Mouse (Mus musculus) limb, embryonic 15.5 days (tissue): ENCODE data around the gene Gm609. TPM values are rescaled to one million over a fixed set of nuclear protein-coding genes. Genes with fewer than 3 reads are reported as not detected.

Experiments used
- ATAC-seq: fragments of 200-750 bp; cut with Nextera tagmentation; 2 replicates; pipeline ENCODE4 v1.8.0; 2017; ENCODE audit warnings: low read depth, moderate TSS enrichment; ENCODE audit not compliant: insufficient number of reproducible peaks, low FRiP score, low TSS enrichment
- H3K27ac ChIP-seq: fragments of 300-500 bp; sonication (generic); 2 replicates; pipeline ENCODE4 v1.5.1; 2015; ENCODE audit warnings: moderate library complexity, mild to moderate bottlenecking, inconsistent platforms
- H3K27me3 ChIP-seq: fragments of 300-500 bp; sonication (generic); 2 replicates; pipeline ENCODE4 v1.6.1; 2015; ENCODE audit warnings: inconsistent platforms
- H3K36me3 ChIP-seq: fragments of 300-500 bp; sonication (generic); 2 replicates; pipeline ENCODE4 v1.6.1; 2015; ENCODE audit warnings: inconsistent platforms
- H3K4me1 ChIP-seq: fragments of 300-500 bp; sonication (generic); 2 replicates; pipeline ENCODE4 v1.6.1; 2015; ENCODE audit warnings: inconsistent platforms
- H3K4me2 ChIP-seq: fragments of 300-500 bp; sonication (generic); 2 replicates; pipeline ENCODE4 v1.6.1; 2015; ENCODE audit warnings: mild to moderate bottlenecking, inconsistent platforms
- H3K4me3 ChIP-seq: fragments of 300-500 bp; sonication (generic); 2 replicates; pipeline ENCODE4 v1.5.1; 2015; ENCODE audit warnings: mild to moderate bottlenecking, inconsistent platforms
- H3K9ac ChIP-seq: fragments of 300-500 bp; sonication (generic); 2 replicates; pipeline ENCODE4 v1.6.1; 2015; ENCODE audit warnings: inconsistent platforms
- H3K9me3 ChIP-seq: fragments of 300-500 bp; sonication (generic); 2 replicates; pipeline ENCODE4 v1.6.1; 2016; ENCODE audit warnings: inconsistent platforms
- WGBS: fragments of 180-500 bp; shearing (Covaris S2); methylation state at CpG from one replicate; pipeline ENCODE4 v1.1.7; 2015; 5-methylcytosine and 5-hydroxymethylcytosine counted together
- polyA plus RNA-seq: library from polyadenylated mRNA; unstranded; fragments of >200 nt; fragmentation: Nextera tagmentation; extraction: Ambion mirVana; gene quantifications from 2 replicates; pipeline ENCODE4 v1.2.1, GENCODE M21; 2015

The Gm609 gene
- polyA plus RNA-seq, 1 experiment from 2014 or later = not detected

DNA sequence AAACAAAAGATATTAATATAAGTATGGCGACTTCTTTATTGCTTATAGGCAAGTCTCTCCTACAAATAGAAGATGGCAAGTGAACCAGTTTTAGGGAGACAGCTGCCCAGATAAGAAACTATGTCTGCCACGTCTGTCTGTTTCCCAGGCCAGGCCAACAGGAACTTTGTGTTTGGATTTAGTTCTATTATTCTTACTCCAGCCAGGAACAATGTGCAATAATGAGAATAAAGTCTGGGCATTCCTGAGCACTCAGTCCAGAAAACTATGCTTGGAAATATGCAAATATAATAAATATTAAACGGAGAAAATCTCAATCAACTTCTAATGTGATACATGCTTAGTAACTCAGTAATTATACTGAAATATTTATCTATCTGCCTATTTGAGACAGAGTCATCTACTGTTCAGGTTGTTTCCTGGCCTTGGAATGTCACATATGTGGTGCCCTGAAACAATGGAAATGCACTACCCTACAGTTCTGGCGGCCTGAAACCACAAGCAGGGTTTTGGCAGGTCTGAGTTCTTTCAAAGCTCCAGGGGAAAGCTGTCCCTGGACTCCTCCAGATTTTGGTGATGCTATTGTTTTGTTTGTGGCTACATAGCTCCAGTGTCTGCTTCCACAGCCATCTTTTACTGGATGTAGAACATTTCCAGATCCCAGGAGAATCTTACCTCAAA, 123.3 kb downstream of the Gm609 start:
- H3K9me3 ChIP-seq = no peaks in the 10 kb centered on the region
- H3K36me3 ChIP-seq = no peaks in the 10 kb centered on the region
- no peak overlapping the region for H3K9ac ChIP-seq
- no peaks in the 10 kb centered on the region for H3K27me3 ChIP-seq
- H3K4me1 ChIP-seq = no peaks in the 10 kb centered on the region
- no peak overlapping the region for H3K27ac ChIP-seq
- H3K4me2 ChIP-seq = no peak overlapping the region
- no peak overlapping the region for H3K4me3 ChIP-seq
- no peak for ATAC-seq
- WGBS = 67% methylated on average over 4 of the region's 4 CpGs

- Histone ChIP-seq H3K4me3 (no peak overlapping the region), H3K9ac (no peak overlapping the region)
These were observed 126.7 kb downstream of the Gm609 start for GRCm38 (mm10) chr16:45366111-45366510.

GRCm38 (mm10) chr16:45365353-45365752, 127.4 kb downstream of the Gm609 start:
- no peak overlapping the region for H3K4me2 ChIP-seq
- no peaks in the 10 kb centered on the region for H3K27me3 ChIP-seq
- H3K4me3 ChIP-seq = no peak overlapping the region
- H3K36me3 ChIP-seq = no peaks in the 10 kb centered on the region
- no peak for ATAC-seq
- no peaks in the 10 kb centered on the region for H3K4me1 ChIP-seq
- H3K9ac ChIP-seq = no peak overlapping the region
- no peak overlapping the region for H3K27ac ChIP-seq
- no peaks in the 10 kb centered on the region for H3K9me3 ChIP-seq
- WGBS = 77% methylated on average over 9 of the region's 9 CpGs

More at GRCm38 (mm10) chr16:45366111-45366510, 126.7 kb downstream of the Gm609 start:
- no peaks in the 10 kb centered on the region for H3K4me1 ChIP-seq
- no peaks in the 10 kb centered on the region for H3K27me3 ChIP-seq
- no peak overlapping the region for H3K4me2 ChIP-seq
- no peak overlapping the region for H3K27ac ChIP-seq
- 74% methylated on average over 7 of the region's 7 CpGs for WGBS
- H3K36me3 ChIP-seq = no peaks in the 10 kb centered on the region
- ATAC-seq = no peak
- H3K9me3 ChIP-seq = no peaks in the 10 kb centered on the region

DNA sequence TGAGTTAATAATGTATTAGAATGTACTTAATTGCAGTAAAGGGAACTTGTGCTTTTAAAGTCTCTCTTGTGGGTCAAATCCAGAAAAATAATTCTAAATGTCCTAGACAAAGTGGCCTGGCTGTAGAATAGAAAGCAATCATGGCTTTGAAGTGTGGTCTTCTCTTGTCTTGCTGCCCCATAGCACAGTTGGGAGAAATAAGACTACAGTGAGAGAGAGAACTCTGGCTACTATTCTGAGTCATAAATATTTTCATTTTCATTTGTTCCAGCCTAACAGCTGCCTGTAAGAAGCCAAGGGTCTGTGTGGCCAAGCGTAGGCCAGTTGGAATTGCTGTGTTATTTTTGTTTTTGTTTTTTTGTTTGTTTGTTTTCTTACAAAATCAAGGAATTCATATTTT, 128.1 kb downstream of the Gm609 start:
- H3K9ac ChIP-seq = no peak overlapping the region
- WGBS = 67% methylated on average over 1 of the region's 1 CpGs
- ATAC-seq = no peak
- no peaks in the 10 kb centered on the region for H3K9me3 ChIP-seq
- H3K4me2 ChIP-seq = no peak overlapping the region
- H3K4me1 ChIP-seq = no peaks in the 10 kb centered on the region
- no peaks in the 10 kb centered on the region for H3K27me3 ChIP-seq
- H3K36me3 ChIP-seq = no peaks in the 10 kb centered on the region
- H3K27ac ChIP-seq = no peak overlapping the region
- no peak overlapping the region for H3K4me3 ChIP-seq

GRCm38 (mm10) chr16:45363480-45364045, 129.2 kb downstream of the Gm609 start:
- H3K4me2 ChIP-seq = no peak overlapping the region
- H3K4me1 ChIP-seq = no peaks in the 10 kb centered on the region
- H3K9ac ChIP-seq = no peak overlapping the region
- no peaks in the 10 kb centered on the region for H3K27me3 ChIP-seq
- H3K36me3 ChIP-seq = no peaks in the 10 kb centered on the region
- H3K27ac ChIP-seq = no peak overlapping the region
- no peaks in the 10 kb centered on the region for H3K9me3 ChIP-seq
- no peak for ATAC-seq
- H3K4me3 ChIP-seq = no peak overlapping the region
- 81% methylated on average over 4 of the region's 4 CpGs for WGBS

Other genes starting within 250 kb of the Gm609 start
- gene Cd200, start 83.9 kb downstream of the Gm609 start, polyA plus RNA-seq = 27.6 and 35.6 TPM in 2 replicates
- not detected in 2 replicates for gene Gm17783, start 39.1 kb upstream of the Gm609 start, polyA plus RNA-seq
- gene Slc9c1, start 42.3 kb upstream of the Gm609 start, polyA plus RNA-seq = not detected in 2 replicates
- gene Gcsam, start 117.4 kb upstream of the Gm609 start, polyA plus RNA-seq = 4.2 and 4.8 TPM in 2 replicates
- 0.31 TPM in 2 replicates for gene BC016579, start 161.1 kb upstream of the Gm609 start, polyA plus RNA-seq
- gene Tmprss7, start 200.7 kb upstream of the Gm609 start, polyA plus RNA-seq = 0.37 TPM in 1 of 2 replicates, not detected in the other
- gene Tagln3, start 231.6 kb upstream of the Gm609 start, polyA plus RNA-seq = 5.6 and 6.6 TPM in 2 replicates
- 29.1 and 30.3 TPM in 2 replicates for gene Abhd10, start 250.0 kb upstream of the Gm609 start, polyA plus RNA-seq